Mouse (Mus musculus): ENCODE measurements around the gene Zfp654. TPM values are rescaled to one million over a fixed set of nuclear protein-coding genes. Genes with fewer than 3 reads are reported as not detected.
"Not testable (repeated sequence)": the region's sequence is repeated elsewhere in the genome, so short reads cannot be mapped to it uniquely, and the experiment has no call there.

The Zfp654 gene
- total RNA-seq (2021): 1 to 10 TPM; 8.9 to 9.7 TPM
- long read RNA-seq, experiment 1, full-length matches to known transcripts: 1 of 5 reads
- long read RNA-seq, experiment 1, partial matches to known transcripts: 1 of 5 reads
- long read RNA-seq, experiment 1, other reads (novel, unspliced or antisense): 3 of 5 reads
- long read RNA-seq, experiment 2, partial matches to known transcripts: 0 of 1 reads
- long read RNA-seq, experiment 2, other reads (novel, unspliced or antisense): 1 of 1 reads

DNA sequence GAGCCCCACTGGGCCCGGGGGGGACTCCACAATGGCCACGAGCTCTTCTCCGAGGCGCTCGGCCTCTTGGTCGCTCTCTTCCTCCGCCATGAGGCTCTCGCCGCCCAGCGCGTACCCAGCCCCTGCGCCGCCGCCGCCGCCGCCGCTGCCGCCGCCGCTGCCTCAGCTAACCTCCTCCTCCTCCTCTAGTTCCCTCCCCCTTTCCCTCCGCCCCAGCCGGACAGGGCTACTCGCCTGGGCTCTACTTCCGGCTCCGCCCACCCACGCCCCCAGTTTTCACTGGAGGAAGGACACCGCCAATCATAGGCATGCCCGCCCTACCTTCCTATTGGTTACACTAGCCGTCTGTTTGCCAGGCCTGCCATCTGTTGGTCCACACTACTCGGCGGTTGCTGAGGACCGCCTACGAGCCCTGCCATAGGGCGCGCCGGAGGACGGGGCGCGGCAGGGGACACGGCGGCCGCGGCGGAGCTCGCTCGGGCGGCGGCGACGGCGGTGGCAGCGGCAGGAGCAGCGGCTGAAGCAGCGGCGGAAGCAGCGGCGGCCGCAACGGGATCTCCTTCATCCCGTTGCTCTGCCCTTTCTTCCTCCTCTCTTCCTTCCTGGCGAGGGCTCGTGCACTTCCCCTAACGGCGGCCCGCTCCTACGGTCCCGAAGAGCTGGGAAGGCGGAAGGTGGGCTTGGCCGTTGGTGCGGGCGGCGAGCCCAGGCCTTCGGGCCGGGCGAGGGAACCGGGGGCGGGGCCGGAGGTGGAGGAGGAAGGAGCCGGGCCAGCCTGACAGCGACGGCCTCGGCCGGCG lies at the start of gene Zfp654, which contains the start of gene Cggbp1:
Gene Zfp654 (minus strand): TSS at position 90 of the 800 bp plus-strand sequence.
Gene Cggbp1 (plus strand): TSS at position 434 of the 800 bp plus-strand sequence.
- DNase-seq: peak; percentile 100

DNA sequence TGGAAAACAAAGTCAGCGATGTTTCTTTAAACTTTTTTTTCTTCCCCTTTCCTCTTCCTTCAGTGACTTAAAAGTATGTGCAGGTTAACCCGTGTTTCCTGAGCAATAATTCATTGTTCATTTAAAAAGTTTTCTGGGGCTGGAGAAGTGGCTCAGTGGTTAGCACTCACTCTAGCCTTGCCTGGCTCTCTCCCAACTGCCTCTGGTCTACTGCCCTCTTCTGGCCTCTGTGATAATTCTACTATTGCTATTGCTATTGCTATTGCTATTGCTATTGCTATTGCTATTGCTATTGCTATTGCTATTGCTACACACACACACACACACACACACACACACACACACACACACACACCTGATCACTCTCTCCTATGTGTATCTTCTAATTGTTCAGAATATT lies 47.6 kb upstream of the Zfp654 start:
- DNase-seq: peak; percentile 7 to 23

GRCm38 (mm10) chr16:64889496-64889895 lies 38.0 kb upstream of the Zfp654 start:
- DNase-seq: no peak

DNA sequence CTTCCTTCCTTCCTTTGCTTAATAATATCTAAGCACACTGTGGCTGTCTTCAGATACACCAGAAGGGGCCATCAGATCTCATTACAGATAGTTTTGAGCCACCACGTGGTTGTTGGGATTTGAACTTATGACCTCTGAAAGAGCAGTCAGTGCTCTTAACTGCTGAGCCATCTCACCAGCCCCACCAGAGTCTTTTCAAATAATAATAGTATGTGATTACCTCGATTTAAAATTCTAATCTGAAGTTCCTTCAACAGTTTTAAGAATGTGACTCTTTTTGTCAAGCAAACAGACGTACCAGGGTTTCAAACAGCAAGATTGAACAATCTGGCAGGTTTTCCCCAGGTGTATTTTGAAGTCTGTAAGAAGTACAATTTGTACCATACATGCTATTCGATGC lies 34.1 kb upstream of the Zfp654 start:
- DNase-seq: no peak

DNA sequence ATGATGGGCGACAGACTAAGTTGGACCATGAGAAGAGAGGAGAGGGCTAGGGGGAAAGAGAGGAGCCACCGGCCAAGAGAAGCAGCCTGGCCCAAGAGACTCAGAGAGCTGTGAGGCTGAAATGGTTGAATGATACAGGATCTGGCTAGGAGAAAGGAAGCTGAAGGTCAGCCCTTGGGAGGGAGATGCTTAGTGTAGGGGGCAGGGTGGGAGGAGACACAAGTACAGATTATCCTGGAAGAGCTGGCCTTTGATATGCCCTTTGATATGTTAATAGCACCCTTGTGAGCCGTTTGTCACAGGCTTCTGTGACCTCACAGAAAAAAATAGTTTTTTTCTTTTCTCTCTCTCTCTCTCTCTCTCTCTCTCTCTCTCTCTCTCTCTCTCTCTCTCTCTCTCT lies 33.7 kb upstream of the Zfp654 start:
- no peak for DNase-seq

- DNase-seq: peak in 1 of 2 experiments; percentile 7
Measured at GRCm38 (mm10) chr16:64884420-64884838, 33.0 kb upstream of the Zfp654 start.

- DNase-seq: no peak
Measured at GRCm38 (mm10) chr16:64883896-64884295, 32.4 kb upstream of the Zfp654 start.

DNA sequence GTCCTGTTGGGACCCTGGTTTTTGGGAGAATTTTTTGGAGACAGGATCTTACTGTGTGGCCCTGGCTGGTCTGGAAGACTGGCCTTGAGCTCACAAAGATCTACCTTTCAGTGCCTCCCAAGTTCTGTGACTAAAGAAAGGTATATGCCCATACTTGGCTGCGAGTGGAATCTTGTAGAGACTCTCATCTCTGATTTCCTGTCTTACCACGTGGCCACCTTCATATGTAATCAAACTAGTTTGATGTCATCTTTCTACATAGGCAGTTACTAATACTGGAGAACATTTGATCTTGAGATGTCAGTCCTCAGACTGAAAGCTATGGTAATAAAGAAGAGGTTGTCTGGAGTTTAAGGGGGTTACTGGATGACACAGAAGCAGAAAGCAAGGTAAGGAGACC lies 30.0 kb upstream of the Zfp654 start:
- no peak for DNase-seq

- no peak for DNase-seq
Measured at GRCm38 (mm10) chr16:64880986-64881385, 29.5 kb upstream of the Zfp654 start.

DNA sequence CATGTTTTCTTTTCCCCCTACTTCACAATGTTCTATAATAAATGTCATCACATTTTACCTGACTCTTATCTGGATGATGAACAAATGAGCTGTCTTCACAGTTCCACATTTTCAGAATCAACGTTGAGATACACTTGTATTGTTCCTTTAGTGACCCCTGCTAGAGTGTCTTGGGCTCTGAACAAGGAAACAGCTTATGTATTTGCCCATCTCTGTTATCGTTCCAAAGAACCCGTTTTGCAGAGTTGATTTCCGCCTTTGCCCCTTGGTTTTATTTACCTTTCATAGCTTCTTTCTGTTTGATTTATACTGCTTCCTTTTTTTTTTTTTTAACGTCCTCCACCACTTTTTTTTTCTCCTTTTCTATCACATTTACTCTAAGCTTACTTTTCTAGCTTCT lies 28.3 kb upstream of the Zfp654 start:
- DNase-seq: no peak

DNA sequence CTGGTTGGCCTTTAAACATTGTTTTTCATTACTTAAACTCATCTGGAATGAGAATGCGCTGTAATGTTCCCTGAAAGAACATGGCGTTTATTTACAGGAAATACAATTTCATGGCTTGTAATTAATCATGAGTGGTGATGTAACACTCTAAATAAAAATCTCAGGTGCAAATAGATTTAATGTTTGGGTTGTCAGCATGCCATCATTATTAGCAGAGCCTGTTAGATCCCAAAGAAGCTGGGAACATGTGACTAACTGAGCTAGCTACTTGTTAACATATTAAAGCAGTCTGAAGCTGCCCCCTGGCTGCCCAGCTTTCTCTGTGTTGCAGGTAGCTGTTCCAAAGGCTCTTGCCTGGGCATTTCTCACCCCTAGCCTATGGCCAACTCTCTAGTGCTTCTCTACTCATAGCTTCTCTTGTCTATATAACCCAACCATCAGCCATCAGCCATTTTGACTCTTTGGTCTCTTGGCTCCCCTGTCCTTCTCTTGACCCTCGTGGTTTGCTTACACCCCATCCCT lies 27.2 kb upstream of the Zfp654 start:
- DNase-seq: no peak

GRCm38 (mm10) chr16:64877314-64877713 lies 25.9 kb upstream of the Zfp654 start:
- DNase-seq: no peak

- DNase-seq: no peak
Measured at GRCm38 (mm10) chr16:64876631-64877265, 25.3 kb upstream of the Zfp654 start.

DNA sequence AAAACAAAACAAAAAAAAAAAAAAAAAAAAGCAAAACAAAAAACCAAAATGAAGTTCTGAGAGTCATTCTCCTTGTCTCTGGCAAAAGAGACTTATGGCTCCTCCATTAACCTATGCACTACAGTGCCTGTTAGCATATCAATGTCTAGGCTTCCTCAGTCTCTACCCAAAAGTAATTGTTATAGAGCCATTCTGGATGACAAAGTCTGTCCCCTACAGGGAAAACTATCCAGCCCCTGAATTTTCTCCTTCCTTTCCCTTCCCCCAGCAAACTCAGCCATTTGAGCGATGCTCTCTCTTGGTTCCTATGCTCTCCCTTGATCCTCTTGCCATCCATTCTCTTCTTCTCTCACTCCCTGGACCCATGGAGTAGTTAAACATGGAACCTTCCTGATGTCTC lies 24.4 kb upstream of the Zfp654 start:
- no peak for DNase-seq

- DNase-seq: no peak
Measured at GRCm38 (mm10) chr16:64875384-64875783, 23.9 kb upstream of the Zfp654 start.

DNA sequence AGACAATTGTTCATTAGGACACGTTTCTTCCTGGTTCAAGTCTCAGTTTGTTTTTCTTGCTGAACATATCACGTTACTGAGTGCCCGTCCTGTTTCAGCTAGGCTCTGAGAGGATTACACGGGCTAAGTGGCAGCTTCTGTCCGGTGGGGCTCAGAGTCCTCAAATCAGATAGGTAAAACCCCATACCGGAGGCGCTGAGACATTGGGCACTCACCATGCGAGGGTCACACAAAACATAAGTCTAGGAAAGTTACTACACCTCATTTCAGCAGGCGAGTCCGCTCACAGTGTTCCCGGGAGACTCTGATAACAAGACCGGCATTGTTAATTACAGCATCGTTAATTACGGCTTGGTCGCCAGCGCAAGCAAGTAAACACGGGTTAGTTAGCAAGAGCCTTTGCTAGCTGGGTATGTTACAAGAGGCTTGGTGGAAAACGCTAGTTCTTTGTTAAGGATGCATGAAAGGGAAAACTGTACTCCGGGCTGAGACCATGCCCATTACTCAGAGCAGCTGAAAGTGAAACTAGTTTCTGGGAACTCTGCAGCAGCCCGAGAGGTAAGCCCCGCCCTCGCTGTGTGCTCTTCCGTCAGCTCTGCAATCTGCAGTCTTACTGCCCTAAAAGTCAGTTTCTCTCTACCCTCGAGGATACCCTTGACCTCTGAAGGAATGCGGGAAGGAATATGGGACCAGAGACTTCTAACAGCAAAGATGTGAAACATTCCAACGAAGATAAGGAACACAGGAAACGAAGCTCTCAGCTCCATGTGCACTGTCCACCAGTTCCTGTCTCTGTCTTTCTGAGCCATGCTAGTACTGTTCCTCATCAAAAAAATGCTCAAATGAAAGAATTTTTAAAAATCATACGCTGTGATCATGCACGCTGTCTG lies 22.2 kb upstream of the Zfp654 start:
- peak; percentile 83 to 85 for DNase-seq

DNA sequence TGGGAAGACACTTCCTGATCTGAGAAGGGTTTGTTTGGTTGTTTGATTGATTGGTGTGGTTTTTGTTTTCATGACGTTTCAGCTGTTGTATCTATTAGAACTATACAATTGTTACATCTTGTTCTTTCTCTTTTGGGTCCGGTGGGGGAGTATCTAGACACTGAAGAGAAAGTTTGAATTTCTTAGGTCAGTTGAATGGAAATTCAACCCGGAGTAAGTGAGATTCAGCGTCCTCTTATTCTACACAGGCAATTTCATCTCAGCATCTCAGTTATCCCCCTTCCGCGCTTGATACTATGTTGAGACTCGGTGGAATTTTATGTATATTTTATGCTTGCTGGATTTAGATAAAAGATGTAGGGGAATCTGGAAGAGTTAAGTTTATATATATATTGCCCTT lies 21.4 kb upstream of the Zfp654 start:
- DNase-seq: no peak

DNA sequence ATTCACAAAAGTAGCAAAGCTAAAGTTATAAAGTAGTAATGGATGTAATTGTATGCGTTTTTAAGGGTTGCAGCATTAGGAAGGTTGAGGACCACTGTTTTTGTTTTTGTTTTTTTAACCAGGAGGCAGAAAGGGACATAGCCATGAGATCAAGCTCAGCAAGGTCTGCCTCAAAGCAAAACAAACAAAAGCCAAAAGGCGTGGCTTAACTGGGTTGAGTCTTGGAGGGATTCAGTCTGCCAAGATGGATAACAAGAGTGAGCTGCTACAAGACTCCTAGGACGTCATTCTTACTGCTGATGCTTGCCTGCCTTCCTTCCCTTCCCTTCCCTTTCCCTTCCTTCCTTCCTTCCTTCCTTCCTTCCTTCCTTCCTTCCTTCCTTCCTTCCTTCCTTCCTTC lies 20.8 kb upstream of the Zfp654 start:
- DNase-seq: peak; percentile 35 to 40

GRCm38 (mm10) chr16:64869621-64870020 lies 18.2 kb upstream of the Zfp654 start:
- DNase-seq: no peak

DNA sequence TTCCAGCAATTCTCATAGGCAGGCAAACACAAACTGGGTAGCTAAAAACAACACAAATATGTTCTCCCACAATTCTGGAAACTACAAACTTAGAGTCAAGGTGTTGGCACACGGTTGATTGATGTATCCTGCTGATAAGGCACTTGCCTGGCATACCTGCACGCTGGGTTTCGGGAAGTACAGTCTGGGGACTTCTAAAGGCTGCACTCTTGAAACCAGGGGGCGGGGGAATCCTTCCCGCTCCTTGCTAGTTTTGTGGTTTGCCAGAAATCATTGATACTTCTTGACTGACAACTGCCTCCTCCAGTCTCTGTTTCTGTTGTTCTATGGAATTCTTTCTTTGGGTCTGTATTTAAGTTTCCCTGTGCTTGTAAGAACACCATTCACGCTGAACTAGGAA lies 17.2 kb upstream of the Zfp654 start:
- DNase-seq: no peak

- not testable (repeated sequence) for DNase-seq
Measured at GRCm38 (mm10) chr16:64865841-64866240, 14.4 kb upstream of the Zfp654 start.

- no peak for DNase-seq
Measured at GRCm38 (mm10) chr16:64856946-64857345, 5.5 kb upstream of the Zfp654 start.
